Mouse (Mus musculus) kidney, adult 10 weeks (tissue): ENCODE results near the gene Tmem237. TPM values are rescaled to one million over a fixed set of nuclear protein-coding genes. Genes with fewer than 3 reads are reported as not detected.

Experiments used
- polyA plus RNA-seq: library from polyadenylated mRNA; stranded (reverse); fragments of 350-450 nt; fragmentation: Illumina TruSeq; extraction: RNeasy Lipid Tissue Mini Kit (QIAGEN cat#74804); gene quantifications from one replicate; pipeline ENCODE4 v1.2.3, GENCODE M21; 2014; ENCODE audit warnings: low read depth, low replicate concordance

The Tmem237 gene
- 19.0 TPM for polyA plus RNA-seq

DNA sequence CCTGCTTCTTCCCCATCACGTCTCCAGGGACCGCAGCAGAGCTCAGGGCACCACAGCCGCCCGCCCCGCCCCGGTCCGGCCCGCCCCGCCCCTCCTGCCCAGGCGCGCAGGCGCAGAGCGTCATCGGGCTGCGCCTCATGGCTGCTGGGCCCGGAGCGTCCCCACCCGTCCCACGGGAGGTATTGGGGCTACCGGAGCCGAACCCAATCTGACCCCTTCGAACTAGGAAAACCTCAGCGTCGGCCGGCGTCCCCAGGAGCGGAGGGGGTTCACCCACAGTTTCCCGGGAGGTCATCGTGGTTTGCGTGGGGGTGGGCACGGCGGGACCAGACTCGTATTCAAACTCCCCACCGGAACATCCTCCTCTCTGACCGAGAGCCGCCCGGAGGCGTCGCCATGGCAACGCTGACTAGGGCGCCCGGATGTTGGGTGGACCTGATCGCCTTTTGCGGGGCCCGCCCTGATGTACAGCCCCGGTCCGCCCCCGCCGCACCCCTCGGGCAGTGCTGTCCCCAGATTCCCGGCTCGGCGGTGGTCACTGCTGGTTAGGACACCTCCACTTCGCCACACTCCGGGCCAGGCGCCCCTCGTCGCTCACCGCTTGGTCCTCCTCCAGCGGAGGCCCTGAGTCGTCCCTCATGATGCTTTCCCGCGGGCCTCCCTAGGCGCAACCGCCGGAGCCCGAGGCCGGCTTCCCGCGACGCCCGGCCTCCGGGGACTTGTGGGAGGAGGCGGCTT is at the start of gene Tmem237:
Gene Tmem237 (minus strand): TSS at position 689 of the 738 bp plus-strand sequence.

DNA sequence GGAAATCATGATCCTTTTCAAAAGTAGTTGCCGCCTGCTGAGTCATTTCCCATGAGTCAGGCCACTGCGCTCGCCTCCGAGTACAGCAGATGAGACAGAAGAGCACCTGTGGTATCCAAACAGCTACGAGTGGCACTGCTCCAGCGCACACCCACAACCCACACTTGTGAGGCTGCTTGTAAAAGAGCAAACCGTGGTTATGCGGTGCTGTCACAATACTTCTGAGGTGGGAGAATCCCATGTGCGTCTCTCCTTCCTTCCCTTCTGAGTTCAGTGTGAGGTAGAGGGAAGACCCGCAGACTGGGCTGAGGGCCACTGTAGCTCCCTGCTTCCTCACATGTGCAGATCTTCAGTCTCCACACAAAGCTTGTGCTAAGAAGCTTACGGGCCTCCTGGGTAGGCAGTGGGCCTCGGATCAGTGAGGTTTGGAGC is 42.8 kb upstream of the Tmem237 start, which contains the start of gene Mpp4:
Gene Mpp4 (minus strand): TSS at position 360 of the 432 bp plus-strand sequence.

DNA sequence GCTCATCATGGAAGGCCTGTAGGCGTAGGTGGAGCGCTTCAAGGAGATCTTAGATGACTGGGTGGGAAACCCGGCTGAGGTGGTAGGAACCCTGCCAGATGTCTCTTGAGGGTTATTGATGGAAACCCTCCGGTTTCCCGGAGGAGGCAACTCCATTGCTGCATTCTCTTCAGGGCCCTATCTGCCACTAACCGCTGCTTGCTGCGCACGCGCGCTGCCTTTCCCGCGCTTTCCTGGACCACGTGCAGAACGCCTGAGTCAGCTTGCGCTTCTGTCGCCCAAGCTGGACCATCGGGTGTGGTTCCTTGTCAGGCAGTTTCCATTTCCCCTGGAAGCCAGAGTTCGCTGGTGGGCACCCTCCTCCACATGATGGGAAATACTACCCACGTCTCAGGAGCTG is 25.5 kb downstream of the Tmem237 start, which contains the start of gene C2cd6:
Gene C2cd6 (minus strand): TSS at position 196 of the 400 bp plus-strand sequence.

Other genes with a start within 250 kb of the Tmem237 start
- 92.3 TPM for gene Trak2, start 147.0 kb downstream of the Tmem237 start, polyA plus RNA-seq
- 50.8 TPM for gene Stradb, start 146.9 kb downstream of the Tmem237 start, polyA plus RNA-seq
- gene C2cd6, start 25.5 kb downstream of the Tmem237 start, polyA plus RNA-seq = not detected
- 0.73 TPM for gene Mpp4, start 43.0 kb upstream of the Tmem237 start, polyA plus RNA-seq
- gene Als2, start 116.8 kb upstream of the Tmem237 start, polyA plus RNA-seq = 15.8 TPM
- not detected for gene Cdk15, start 136.5 kb upstream of the Tmem237 start, polyA plus RNA-seq